Mouse (Mus musculus) gastrocnemius, adult 2 months (tissue): ENCODE data around the gene Pprc1. TPM values are rescaled to one million over a fixed set of nuclear protein-coding genes. Genes with fewer than 3 reads are reported as not detected.
A peak's percentile ranks its signal among the peaks of the same experiment; 100 is the strongest.

ENCODE experiments used
- DNase-seq: peaks from one replicate; pipeline ENCODE4 v3.0.0; 2022
- H3K27ac ChIP-seq: fragments of 200-600 bp; 2 replicates; pipeline ENCODE4 v1.8.1; 2022; ENCODE audit warnings: mild to moderate bottlenecking
- H3K4me3 ChIP-seq: fragments of 200-600 bp; 2 replicates; pipeline ENCODE4 v1.8.1; 2022; ENCODE audit warnings: mild to moderate bottlenecking, moderate library complexity
- CTCF ChIP-seq: fragments of 200-600 bp; IDR thresholded peaks from 2 replicates; pipeline ENCODE4 v1.8.1; 2022; ENCODE audit warnings: antibody characterized with exemption, mild to moderate bottlenecking, moderate library complexity
- intact Hi-C: fragments of 180-260 bp; cut with DNase I; formaldehyde crosslinking; loops from one replicate; pipeline ENCODE4 v1.15.1; 2025
- total RNA-seq, 2 experiments: library from RNA; stranded (reverse); gene quantifications; 2 replicates each; pipeline ENCODE4 v1.2.3; 2021

Pprc1 gene
- total RNA-seq, 2 experiments from 2014 or later, result 15.0 to 24.0 TPM

DNA sequence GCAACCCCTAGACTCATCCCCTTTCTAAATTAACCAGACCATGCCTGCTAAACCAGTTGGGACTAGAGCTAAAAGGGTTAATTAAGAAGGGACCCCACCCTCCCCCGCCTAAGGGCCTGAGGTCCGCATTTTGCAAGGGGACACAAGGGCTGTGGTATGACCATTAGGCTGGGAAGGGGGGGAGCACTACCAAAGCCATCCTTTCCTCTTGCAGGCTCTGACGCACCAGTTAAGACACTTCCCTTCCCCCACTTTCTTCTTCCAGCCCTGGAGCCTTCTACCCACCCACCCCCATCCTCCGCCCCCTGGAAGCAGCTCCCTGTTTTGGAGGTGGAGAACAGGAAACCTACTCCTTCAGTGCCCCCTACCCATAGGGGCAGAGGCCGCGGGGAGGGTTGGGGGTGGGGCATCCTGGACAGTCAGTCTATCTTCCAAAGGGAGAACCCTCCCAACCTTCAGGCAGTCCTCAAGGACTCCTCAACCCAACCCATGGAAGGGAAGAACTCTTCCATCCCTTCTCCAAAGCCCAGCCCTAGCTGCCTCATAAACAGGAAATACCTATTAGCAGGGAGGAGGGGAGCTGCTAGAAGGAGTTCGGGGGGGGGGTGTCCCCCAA, 1.1 kb downstream of the Pprc1 start:
- H3K4me3 ChIP-seq, result peak overlapping the region; percentile 97
- peak; percentile 68 for DNase-seq
- peak overlapping the region; percentile 97 for H3K27ac ChIP-seq
- intact Hi-C loops, result no loop called here
- no peak for TF ChIP-seq CTCF

- intact Hi-C loops, result no loop called here
- Histone ChIP-seq H3K27ac (peak overlapping the region; percentile 97), H3K4me3 (peak overlapping the region; percentile 97)
- DNase-seq, result no peak
- TF ChIP-seq CTCF, result no peak
These were observed 1.9 kb downstream of the Pprc1 start for GRCm38 (mm10) chr19:46046621-46047025.

DNA sequence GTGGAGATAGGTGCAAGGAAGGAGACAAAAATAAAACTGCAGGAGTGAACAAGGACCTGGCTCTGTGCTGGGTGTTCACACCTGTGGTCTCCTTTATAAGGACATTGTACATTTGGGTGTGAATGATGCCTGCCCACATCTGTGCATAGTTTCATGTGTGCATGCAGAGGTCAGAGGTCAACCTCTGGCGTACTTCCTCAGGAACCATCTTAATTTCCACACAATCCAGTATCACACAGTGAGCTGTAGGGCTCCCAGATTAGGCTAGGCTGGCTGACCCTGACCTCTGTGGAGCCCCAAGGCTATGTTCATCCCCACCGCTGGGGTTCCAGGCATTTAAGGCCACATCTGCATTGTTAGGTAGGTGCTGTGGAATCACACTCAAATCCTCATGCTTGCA, 2.7 kb downstream of the Pprc1 start:
- Histone ChIP-seq H3K27ac (no peak overlapping the region; the same call in 1 of the 2 replicates), H3K4me3 (no peak overlapping the region)
- TF ChIP-seq CTCF, result no peak
- intact Hi-C loops, result no loop called here
- DNase-seq, result no peak

GRCm38 (mm10) chr19:46049129-46049528, 4.4 kb downstream of the Pprc1 start:
- intact Hi-C loops, result no loop called here
- no peak for TF ChIP-seq CTCF
- no peak for DNase-seq
- Histone ChIP-seq H3K4me3 (no peak overlapping the region), H3K27ac (no peak overlapping the region)

GRCm38 (mm10) chr19:46050462-46050861, 5.8 kb downstream of the Pprc1 start:
- no peak for TF ChIP-seq CTCF
- intact Hi-C loops, result no loop called here
- no peak overlapping the region for H3K4me3 ChIP-seq
- H3K27ac ChIP-seq, result no peak overlapping the region
- no peak for DNase-seq

GRCm38 (mm10) chr19:46055752-46056387, 11.2 kb downstream of the Pprc1 start:
- intact Hi-C loops, result no loop called here
- DNase-seq, result peak; percentile 54
- peak; percentile 75 for TF ChIP-seq CTCF
- H3K27ac ChIP-seq, result peak overlapping the region; percentile 98
- H3K4me3 ChIP-seq, result peak overlapping the region; percentile 77

GRCm38 (mm10) chr19:46056388-46056946, 11.8 kb downstream of the Pprc1 start:
- no peak for TF ChIP-seq CTCF
- Histone ChIP-seq H3K4me3 (peak overlapping the region; percentile 77), H3K27ac (peak overlapping the region; percentile 98)
- peak; percentile 95 for DNase-seq
- intact Hi-C loops, result no loop called here

GRCm38 (mm10) chr19:46056947-46057607, 12.4 kb downstream of the Pprc1 start:
- peak; percentile 23 for TF ChIP-seq CTCF
- peak; percentile 91 for DNase-seq
- intact Hi-C loops, result no loop called here
- peak overlapping the region; percentile 98 for H3K27ac ChIP-seq
- H3K4me3 ChIP-seq, result peak overlapping the region; percentile 77

- no peak for DNase-seq
- H3K27ac ChIP-seq, result no peak overlapping the region
- no peak overlapping the region for H3K4me3 ChIP-seq
- no peak for TF ChIP-seq CTCF
- intact Hi-C loops, result loop anchor here (1.0 kb wide), 1 partner anchor 15 kb away; no protein-coding TSS in a partner anchor
These were observed 13.8 kb downstream of the Pprc1 start for GRCm38 (mm10) chr19:46058466-46058865.

- no peak overlapping the region for H3K4me3 ChIP-seq
- TF ChIP-seq CTCF, result no peak
These were observed 16.2 kb downstream of the Pprc1 start for GRCm38 (mm10) chr19:46060845-46061244.

GRCm38 (mm10) chr19:46068054-46068453, 23.4 kb downstream of the Pprc1 start:
- Histone ChIP-seq H3K4me3 (no peak overlapping the region), H3K27ac (no peak overlapping the region)
- TF ChIP-seq CTCF, result no peak
- intact Hi-C loops, result no loop called here
- DNase-seq, result no peak

More at GRCm38 (mm10) chr19:46060845-46061244, 16.2 kb downstream of the Pprc1 start:
- DNase-seq, result no peak
- no peak overlapping the region for H3K27ac ChIP-seq
- intact Hi-C loops, result no loop called here

- no peak for TF ChIP-seq CTCF
These were observed 28.6 kb downstream of the Pprc1 start for GRCm38 (mm10) chr19:46073285-46073684.

DNA sequence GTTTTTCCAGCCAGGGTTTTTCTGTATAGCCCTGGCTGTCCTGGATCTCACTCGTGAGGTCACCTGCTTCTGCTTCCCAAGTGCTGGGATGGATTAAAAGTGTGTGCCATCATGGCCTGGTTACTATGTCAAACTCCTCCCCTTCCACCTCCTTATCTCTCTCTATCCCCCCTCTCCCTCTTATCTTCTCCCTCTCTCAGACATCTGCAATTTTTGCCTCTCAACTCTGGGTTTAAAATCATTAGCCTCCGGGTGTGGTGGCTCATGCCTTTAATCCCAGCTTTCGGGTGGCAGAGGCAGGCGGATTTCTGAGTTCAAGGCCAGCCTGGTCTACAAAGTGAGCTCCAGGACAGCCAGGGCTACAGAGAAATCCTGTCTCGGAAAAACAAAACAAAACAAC, 29.6 kb downstream of the Pprc1 start:
- DNase-seq, result no peak
- intact Hi-C loops, result no loop called here
- Histone ChIP-seq H3K27ac (no peak overlapping the region), H3K4me3 (no peak overlapping the region)
- no peak for TF ChIP-seq CTCF

More at GRCm38 (mm10) chr19:46073285-46073684, 28.6 kb downstream of the Pprc1 start:
- no peak overlapping the region for H3K4me3 ChIP-seq
- no peak overlapping the region for H3K27ac ChIP-seq
- intact Hi-C loops, result loop anchor here (1.0 kb wide), 1 partner anchor 15 kb away; no protein-coding TSS in a partner anchor
- DNase-seq, result no peak
